Mouse (Mus musculus): ENCODE measurements at regions not wholly inside any gene's neighbourhood (a gene's known extent, or its start where the extent isn't known, plus 50 kb on each side); places are given as distances from the start of the nearest gene placed in this dataset.
"Not testable (repeated sequence)": the region's sequence is repeated elsewhere in the genome, so short reads cannot be mapped to it uniquely, and the experiment has no call there.

GRCm38 (mm10) chr4:71343068-71343467, 414.7 kb downstream of the Gm11232 start:
- 100% methylated on average over 3 of the region's 3 CpGs for WGBS (ENCODE audit: missing documents)
- Histone ChIP-seq H3K36me3 (ENCODE audit: inconsistent target) (no peaks in the 10 kb centered on the region), H3K27ac (no peak overlapping the region), H3K79me2 (ENCODE audit: inconsistent target) (no peaks in the 10 kb centered on the region), H3K4me3 (ENCODE audit: inconsistent target) (no peak overlapping the region)

GRCm38 (mm10) chr4:71338582-71338981, 419.2 kb downstream of the Gm11232 start:
- 33% methylated on average over 1 of the region's 1 CpGs for WGBS (ENCODE audit: missing documents)
- Histone ChIP-seq H3K79me2 (ENCODE audit: inconsistent target) (no peaks in the 10 kb centered on the region), H3K4me3 (ENCODE audit: inconsistent target) (no peak overlapping the region), H3K27ac (no peak overlapping the region), H3K36me3 (ENCODE audit: inconsistent target) (no peaks in the 10 kb centered on the region)

GRCm38 (mm10) chr4:71332672-71333071, 425.1 kb downstream of the Gm11232 start:
- no peak overlapping the region for H3K4me3 ChIP-seq (ENCODE audit: inconsistent target)
- H3K36me3 ChIP-seq (ENCODE audit: inconsistent target) = no peaks in the 10 kb centered on the region
- H3K27ac ChIP-seq = no peak overlapping the region
- no peaks in the 10 kb centered on the region for H3K79me2 ChIP-seq (ENCODE audit: inconsistent target)
- 88% methylated on average over 3 of the region's 3 CpGs for WGBS (ENCODE audit: missing documents)

- no peaks in the 10 kb centered on the region for H3K36me3 ChIP-seq (ENCODE audit: inconsistent target)
- H3K27ac ChIP-seq = no peak overlapping the region
- H3K79me2 ChIP-seq (ENCODE audit: inconsistent target) = no peaks in the 10 kb centered on the region
- no peak overlapping the region for H3K4me3 ChIP-seq (ENCODE audit: inconsistent target)
- 87% methylated on average over 4 of the region's 4 CpGs for whole genome bisulfite sequencing (ENCODE audit: missing documents)
These were observed 425.7 kb downstream of the Gm11232 start for GRCm38 (mm10) chr4:71332018-71332417.

- no peaks in the 10 kb centered on the region for H3K36me3 ChIP-seq (ENCODE audit: inconsistent target)
- H3K4me3 ChIP-seq (ENCODE audit: inconsistent target) = no peak overlapping the region
- no peak overlapping the region for H3K27ac ChIP-seq
- no peaks in the 10 kb centered on the region for H3K79me2 ChIP-seq (ENCODE audit: inconsistent target)
These were observed 441.2 kb downstream of the Gm11232 start for GRCm38 (mm10) chr4:71316605-71317004.

- Histone ChIP-seq H3K36me3 (ENCODE audit: inconsistent target) (no peaks in the 10 kb centered on the region), H3K4me3 (ENCODE audit: inconsistent target) (no peak overlapping the region), H3K79me2 (ENCODE audit: inconsistent target) (no peaks in the 10 kb centered on the region), H3K27ac (no peak overlapping the region)
- 94% methylated on average over 6 of the region's 6 CpGs for WGBS (ENCODE audit: missing documents)
These were observed 450.6 kb downstream of the Gm11232 start for GRCm38 (mm10) chr4:71307176-71307612.

- H3K36me3 ChIP-seq (ENCODE audit: inconsistent target) = no peaks in the 10 kb centered on the region
- 95% methylated on average over 6 of the region's 6 CpGs for WGBS (ENCODE audit: missing documents)
- H3K79me2 ChIP-seq (ENCODE audit: inconsistent target) = no peaks in the 10 kb centered on the region
- no peak overlapping the region for H3K27ac ChIP-seq
- no peak overlapping the region for H3K4me3 ChIP-seq (ENCODE audit: inconsistent target)
These were observed 451.1 kb downstream of the Gm11232 start for GRCm38 (mm10) chr4:71306690-71307089.

- not testable (repeated sequence) for H3K4me3 ChIP-seq (ENCODE audit: inconsistent target); H3K36me3 ChIP-seq (ENCODE audit: inconsistent target); H3K79me2 ChIP-seq (ENCODE audit: inconsistent target); H3K27ac ChIP-seq
- WGBS (ENCODE audit: missing documents) = 76% methylated on average over 3 of the region's 3 CpGs
These were observed 462.0 kb downstream of the Gm11232 start for GRCm38 (mm10) chr4:71295716-71296115.

GRCm38 (mm10) chr4:71291741-71292149, 466.0 kb downstream of the Gm11232 start:
- Histone ChIP-seq H3K27ac (peak overlapping the region; percentile 62), H3K4me3 (ENCODE audit: inconsistent target) (peak overlapping the region; percentile 34), H3K79me2 (ENCODE audit: inconsistent target) (no peaks in the 10 kb centered on the region), H3K36me3 (ENCODE audit: inconsistent target) (no peaks in the 10 kb centered on the region)
- 0% methylated on average over 9 of the region's 10 CpGs for WGBS (ENCODE audit: missing documents)

GRCm38 (mm10) chr4:71291111-71291740, 466.5 kb downstream of the Gm11232 start:
- H3K79me2 ChIP-seq (ENCODE audit: inconsistent target); H3K36me3 ChIP-seq (ENCODE audit: inconsistent target): not testable (repeated sequence)
- WGBS (ENCODE audit: missing documents) = 24% methylated on average over 20 of the region's 22 CpGs
- Histone ChIP-seq H3K4me3 (ENCODE audit: inconsistent target) (peak overlapping the region; percentile 34), H3K27ac (peak overlapping the region; percentile 62)

- WGBS (ENCODE audit: missing documents) = 89% methylated on average over 1 of the region's 1 CpGs
- Histone ChIP-seq H3K79me2 (ENCODE audit: inconsistent target) (no peaks in the 10 kb centered on the region), H3K36me3 (ENCODE audit: inconsistent target) (no peaks in the 10 kb centered on the region), H3K27ac (no peak overlapping the region), H3K4me3 (ENCODE audit: inconsistent target) (no peak overlapping the region)
These were observed 474.6 kb downstream of the Gm11232 start for GRCm38 (mm10) chr4:71283147-71283546.

GRCm38 (mm10) chr4:71279710-71280109, 478.1 kb downstream of the Gm11232 start:
- no peaks in the 10 kb centered on the region for H3K36me3 ChIP-seq (ENCODE audit: inconsistent target)
- no peaks in the 10 kb centered on the region for H3K79me2 ChIP-seq (ENCODE audit: inconsistent target)
- no peak overlapping the region for H3K27ac ChIP-seq
- H3K4me3 ChIP-seq (ENCODE audit: inconsistent target) = no peak overlapping the region
- 82% methylated on average over 1 of the region's 1 CpGs for WGBS (ENCODE audit: missing documents)

- Histone ChIP-seq H3K27ac (no peak overlapping the region), H3K79me2 (ENCODE audit: inconsistent target) (no peaks in the 10 kb centered on the region), H3K36me3 (ENCODE audit: inconsistent target) (no peaks in the 10 kb centered on the region), H3K4me3 (ENCODE audit: inconsistent target) (no peak overlapping the region)
- 18% methylated on average over 2 of the region's 2 CpGs for WGBS (ENCODE audit: missing documents)
These were observed 497.9 kb downstream of the Gm11232 start for GRCm38 (mm10) chr4:71259897-71260296.

GRCm38 (mm10) chr4:71230497-71230872, 527.3 kb downstream of the Gm11232 start:
- H3K4me3 ChIP-seq (ENCODE audit: inconsistent target) = no peak overlapping the region
- WGBS (ENCODE audit: missing documents) = 89% methylated on average over 4 of the region's 4 CpGs
- H3K27ac ChIP-seq = no peak overlapping the region
- H3K79me2 ChIP-seq (ENCODE audit: inconsistent target) = no peaks in the 10 kb centered on the region
- H3K36me3 ChIP-seq (ENCODE audit: inconsistent target) = no peaks in the 10 kb centered on the region

GRCm38 (mm10) chr4:71229796-71230496, 527.8 kb downstream of the Gm11232 start:
- Histone ChIP-seq H3K27ac (no peak overlapping the region), H3K4me3 (ENCODE audit: inconsistent target) (no peak overlapping the region), H3K79me2 (ENCODE audit: inconsistent target) (no peaks in the 10 kb centered on the region), H3K36me3 (ENCODE audit: inconsistent target) (no peaks in the 10 kb centered on the region)
- 94% methylated on average over 3 of the region's 3 CpGs for WGBS (ENCODE audit: missing documents)
